Mouse (Mus musculus) layer of hippocampus, adult 2 months (tissue): ENCODE data around the gene Fkbp2. TPM values are rescaled to one million over a fixed set of nuclear protein-coding genes. Genes with fewer than 3 reads are reported as not detected.

ENCODE experiments used
- DNase-seq, 2 experiments: peaks; one replicate each; pipeline ENCODE4 v3.0.0; 2022; ENCODE audit warnings: low spot score in 2 of 2
- H3K27ac ChIP-seq: fragments of 200-600 bp; 2 replicates; pipeline ENCODE4 v1.8.1; 2022
- H3K4me3 ChIP-seq: fragments of 200-600 bp; 2 replicates; pipeline ENCODE4 v1.8.1; 2022; ENCODE audit warnings: mild to moderate bottlenecking
- CTCF ChIP-seq: fragments of 200-600 bp; conservative IDR thresholded peaks from 2 replicates; pipeline ENCODE4 v1.8.1; 2022; ENCODE audit warnings: antibody characterized with exemption, mild to moderate bottlenecking, moderate library complexity
- total RNA-seq, 2 experiments: library from RNA; stranded (reverse); gene quantifications; 2 replicates each; pipeline ENCODE4 v1.2.3; 2021

The Fkbp2 gene
- total RNA-seq, 2 experiments from 2014 or later, result 81.1 to 83.7 TPM

DNA sequence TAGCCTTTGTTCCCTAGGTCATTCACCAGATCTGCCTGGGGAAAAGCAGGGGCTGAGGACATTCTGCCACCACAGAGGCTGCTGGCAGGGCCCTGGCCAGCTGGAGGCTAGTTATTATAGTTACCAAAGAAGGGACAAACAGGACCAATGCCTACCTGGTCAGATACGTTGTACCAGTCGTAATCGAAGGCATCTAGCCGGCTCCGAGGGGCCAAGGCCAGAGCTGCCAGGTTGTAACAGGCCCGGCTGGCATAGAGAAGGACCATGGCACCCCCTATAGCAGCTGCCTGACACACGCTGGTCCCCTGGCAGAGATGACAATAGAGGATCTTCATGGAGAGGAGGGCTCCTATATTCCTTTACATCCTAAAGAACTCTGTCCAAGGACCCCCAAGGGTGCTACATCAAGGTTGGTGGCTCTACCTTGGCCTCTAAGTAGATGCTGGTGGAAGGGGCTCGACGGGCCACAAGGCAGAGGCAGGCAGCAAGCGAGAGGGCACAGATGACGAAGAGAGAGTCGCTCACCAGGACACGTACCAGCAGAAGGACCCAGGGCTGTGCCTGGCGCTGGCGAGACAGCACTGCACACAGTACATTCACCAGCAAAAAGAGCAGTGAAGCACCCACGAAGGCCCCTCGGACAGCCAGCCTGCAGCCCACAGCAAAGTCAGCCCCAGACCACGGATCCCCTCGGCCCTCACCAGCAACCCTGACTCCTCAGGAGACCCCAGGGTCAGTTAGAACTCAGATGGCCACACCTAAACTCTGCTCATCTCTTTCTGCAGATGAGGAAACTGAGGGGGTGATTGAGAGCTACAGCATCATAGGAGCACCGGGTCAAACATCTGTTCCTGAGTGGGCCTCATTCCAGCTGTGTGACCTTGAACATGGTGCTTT, 40.9 kb downstream of the Fkbp2 start:
- peak overlapping the region; percentile 98 for H3K27ac ChIP-seq
- no peak for TF ChIP-seq CTCF
- H3K4me3 ChIP-seq, result peak overlapping the region; percentile 81

DNA sequence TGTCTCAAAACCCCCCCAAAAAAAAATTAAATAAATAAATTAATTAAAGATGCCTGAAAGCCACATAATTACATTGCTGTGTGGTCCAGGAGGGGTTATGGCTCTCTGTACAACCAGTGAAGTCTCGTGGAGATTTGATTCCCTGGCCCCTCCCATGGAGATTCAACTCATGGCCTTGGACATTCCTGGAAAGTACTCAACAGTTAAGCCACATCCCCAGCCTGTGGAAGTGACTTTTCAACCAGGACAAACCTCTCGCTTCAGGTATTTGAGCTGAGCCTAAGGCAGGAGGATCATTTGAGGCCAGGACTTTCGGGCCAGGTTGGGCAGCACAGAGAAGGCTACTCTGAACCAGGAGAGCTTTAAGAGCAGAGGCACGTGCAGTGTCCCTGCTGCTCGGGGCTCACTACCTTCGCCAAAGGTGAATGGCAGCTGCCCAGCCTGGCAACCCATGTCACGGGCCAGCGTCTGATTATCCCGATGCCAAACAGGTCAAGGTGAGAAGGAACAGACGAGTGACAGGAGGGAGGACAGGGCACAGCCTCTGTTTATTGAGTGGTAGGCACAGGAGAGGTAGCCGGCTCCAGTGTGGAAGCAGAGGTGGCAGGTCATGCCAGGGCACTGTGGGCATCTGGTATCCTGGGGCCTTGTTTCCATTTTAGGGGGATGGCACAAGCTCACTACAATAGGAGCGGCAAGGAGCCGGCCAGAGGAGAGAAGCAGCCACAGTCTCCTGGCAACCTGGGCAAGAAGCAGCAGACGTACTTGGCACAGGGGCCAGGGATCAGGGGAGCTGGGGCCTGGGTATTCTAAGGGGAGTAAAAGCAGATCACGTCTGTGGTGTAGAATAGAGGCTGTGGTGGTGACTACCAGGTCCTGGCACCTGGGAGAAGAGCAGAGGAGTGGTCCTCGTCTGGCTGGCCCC, 42.5 kb downstream of the Fkbp2 start:
- no peak for TF ChIP-seq CTCF
- no peak overlapping the region for H3K27ac ChIP-seq
- H3K4me3 ChIP-seq, result no peak overlapping the region; the same call in 1 of the 2 replicates
- DNase-seq, result no peak

More for the DNA sequence above, 40.9 kb downstream of the Fkbp2 start:
- no peak for DNase-seq

DNA sequence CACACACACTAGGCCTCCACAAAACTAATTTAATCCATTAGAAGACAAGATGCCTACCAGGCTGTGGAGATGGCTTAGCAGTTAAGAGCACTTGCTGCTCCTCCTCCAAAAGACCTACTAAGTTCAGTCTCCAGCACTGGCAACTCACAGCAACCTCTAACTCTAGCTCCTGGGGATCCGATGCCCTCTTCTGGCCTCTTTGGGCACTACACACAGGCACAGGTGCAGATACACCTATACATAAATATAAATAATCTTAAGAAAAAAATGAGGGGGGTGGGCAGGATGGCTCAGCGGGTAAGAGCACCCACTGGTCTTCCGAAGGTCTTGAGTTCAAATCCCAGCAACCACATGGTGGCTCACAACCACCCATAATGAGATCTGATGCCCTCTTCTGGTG, 44.0 kb downstream of the Fkbp2 start:
- H3K27ac ChIP-seq, result no peak overlapping the region
- H3K4me3 ChIP-seq, result no peak overlapping the region
- DNase-seq, result no peak
- TF ChIP-seq CTCF, result peak; percentile 73

DNA sequence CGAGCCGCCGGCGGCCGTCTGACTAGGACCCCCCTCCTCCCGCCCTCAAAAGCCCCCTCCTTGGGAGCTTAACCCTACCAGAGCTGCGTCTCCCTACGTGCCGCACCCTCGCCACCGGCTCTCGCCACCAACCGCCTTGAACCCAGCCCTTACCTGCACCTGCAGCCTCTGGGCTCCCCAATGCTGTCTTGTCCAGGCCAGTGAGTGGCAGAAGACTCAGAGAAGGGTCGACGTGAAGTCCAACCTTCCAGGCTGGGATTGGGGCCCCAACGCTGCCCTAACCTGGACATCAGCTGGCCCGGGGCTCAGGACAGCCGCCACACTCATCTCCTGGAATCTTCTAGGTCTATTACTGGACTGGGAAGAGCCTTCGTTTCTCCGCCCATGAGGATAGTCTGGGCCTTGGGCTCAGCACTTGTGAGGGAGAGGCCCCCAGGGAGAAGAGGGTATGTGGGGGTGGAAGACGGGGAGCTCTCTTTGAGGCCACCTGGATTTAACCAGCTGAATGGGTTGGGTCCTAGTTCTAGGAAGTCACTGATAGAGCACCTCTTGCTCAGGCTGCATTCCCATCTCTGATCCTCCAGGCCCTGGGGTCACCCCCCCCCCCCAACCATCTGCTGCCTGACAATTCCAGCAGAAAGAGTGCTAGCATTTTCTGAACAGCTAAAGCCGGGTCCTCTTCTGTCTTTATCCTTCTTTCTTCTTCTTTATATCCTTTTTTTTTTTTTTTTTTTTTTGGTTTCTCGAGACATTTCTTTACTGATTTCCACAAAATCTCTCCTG, 45.9 kb downstream of the Fkbp2 start, which contains the start of gene Kcnk4:
Gene Kcnk4, minus strand, starts transcription at position 321 of the 783 bp plus-strand sequence.
- DNase-seq, result no peak
- no peak for TF ChIP-seq CTCF
- peak within 1 kb of the TSS; percentile 64 for H3K4me3 ChIP-seq
- H3K27ac ChIP-seq, result peak within 1 kb of the TSS; percentile 85

DNA sequence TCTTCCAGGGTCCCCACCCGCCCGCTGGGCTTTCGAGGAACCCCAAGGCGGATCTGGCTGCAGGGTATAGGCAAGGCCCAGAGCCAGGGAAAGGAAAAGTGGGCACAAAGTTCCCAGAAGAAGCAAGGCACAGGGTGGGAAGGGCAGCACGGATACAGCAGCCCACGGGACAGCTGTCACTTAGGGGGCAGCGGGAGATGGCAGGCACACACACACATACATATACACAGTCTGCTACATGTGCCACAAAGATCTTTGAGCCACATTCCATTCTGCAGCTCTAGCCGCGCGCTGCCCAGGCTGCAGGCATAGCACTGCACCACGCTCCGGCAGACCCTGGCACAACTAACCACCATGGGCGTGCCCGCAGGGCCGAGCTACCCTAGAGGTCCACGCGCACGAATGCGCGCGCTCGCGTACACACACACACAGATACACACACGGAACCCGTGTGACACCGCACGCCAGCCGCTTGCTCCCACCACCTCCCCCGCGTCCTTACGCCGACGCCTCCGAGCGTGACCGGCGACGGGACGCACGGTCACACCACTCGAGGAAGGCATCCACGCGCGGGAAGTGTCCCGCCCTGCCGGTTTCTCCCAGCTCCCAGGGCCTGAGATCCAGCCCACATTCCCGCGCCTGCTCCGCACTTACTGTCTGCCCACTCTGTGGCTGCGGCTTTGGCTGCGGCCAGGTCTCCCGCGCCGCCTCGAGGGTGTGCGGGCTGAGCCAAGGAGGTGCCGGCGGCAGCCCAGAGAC, 46.7 kb downstream of the Fkbp2 start:
- Histone ChIP-seq H3K27ac (peak overlapping the region; percentile 85), H3K4me3 (peak overlapping the region; percentile 64)
- DNase-seq, result no peak
- no peak for TF ChIP-seq CTCF

DNA sequence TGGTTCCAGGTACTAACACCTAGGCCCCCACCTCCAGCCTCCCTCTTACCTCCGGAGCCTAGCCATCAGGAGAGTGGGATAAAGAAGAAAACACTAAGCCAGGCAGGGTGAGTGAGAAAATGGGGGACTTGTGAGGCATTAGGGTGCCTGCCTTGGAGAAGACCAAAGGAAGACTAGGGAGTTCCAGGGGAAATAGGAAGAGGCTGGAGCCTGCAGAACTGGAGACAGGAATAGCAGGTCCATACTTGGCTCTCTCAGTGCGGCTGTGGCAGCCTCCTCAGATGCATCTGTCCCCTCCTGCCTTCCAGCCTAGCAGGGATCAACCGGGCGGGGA, 47.2 kb downstream of the Fkbp2 start:
- no peak for DNase-seq
- H3K27ac ChIP-seq, result peak overlapping the region; percentile 85
- no peak for TF ChIP-seq CTCF
- H3K4me3 ChIP-seq, result peak overlapping the region; percentile 64

DNA sequence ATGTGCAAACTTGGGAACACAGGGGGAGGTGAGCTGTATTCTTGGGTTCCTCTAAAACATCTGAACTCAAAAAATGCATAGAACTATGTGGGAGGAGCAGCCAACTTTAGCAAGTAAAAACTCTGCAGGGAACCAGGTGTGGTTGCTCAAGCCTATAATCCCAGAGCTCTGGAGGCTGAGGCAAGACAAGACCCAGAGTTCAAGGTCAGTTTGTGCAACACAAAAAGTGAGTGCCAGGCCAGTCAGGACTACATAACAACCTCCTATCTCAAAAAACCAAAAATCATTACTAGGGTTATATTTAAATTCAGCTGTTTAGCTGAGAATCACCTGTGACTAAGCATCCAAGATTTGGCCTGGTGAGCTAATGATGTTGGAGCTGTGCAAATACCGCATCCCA, 48.3 kb downstream of the Fkbp2 start:
- no peak for TF ChIP-seq CTCF
- no peak overlapping the region for H3K4me3 ChIP-seq
- no peak overlapping the region for H3K27ac ChIP-seq
- DNase-seq, result no peak

DNA sequence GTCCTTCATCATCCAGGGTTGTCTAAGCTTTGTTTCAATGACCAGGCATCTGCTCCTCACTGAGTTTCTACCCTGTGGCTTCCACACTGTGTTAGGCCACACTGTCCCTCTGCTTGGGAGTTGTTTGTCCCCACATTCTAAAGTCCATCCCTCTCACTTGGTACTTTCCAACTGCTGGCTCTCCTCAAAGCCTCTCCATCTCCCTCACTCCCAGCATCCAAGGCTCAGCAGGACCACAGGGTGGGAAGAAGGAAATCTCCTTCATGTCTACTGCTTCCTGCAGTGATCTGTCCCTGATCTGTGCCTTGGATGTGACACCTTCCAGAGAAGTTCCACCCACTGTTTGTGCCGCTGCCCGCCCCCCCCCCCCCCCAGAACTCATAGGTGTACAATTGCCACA, 49.3 kb downstream of the Fkbp2 start:
- no peak for DNase-seq
- no peak overlapping the region for H3K4me3 ChIP-seq
- TF ChIP-seq CTCF, result no peak
- no peak overlapping the region for H3K27ac ChIP-seq

DNA sequence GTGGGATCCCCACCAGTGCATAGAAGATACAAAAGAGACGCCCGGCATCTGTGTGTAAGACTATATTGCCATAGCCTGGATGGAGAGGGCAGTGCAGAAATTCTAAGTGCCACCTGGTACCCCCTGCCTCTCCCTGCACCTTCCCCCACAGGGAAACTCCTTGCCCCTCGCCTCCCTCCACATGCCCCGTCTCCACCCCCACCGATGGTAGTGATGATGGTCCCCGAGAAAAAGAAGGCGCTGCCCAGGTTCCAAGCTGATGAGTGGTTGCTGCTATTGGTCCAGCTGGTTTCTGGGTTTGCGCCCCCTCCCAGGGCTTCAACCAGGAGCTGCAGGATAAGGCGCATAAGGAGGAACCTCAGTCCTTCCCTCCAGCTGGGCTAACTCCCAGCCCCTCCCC, 52.2 kb downstream of the Fkbp2 start:
- no peak overlapping the region for H3K27ac ChIP-seq
- no peak for DNase-seq
- no peak overlapping the region for H3K4me3 ChIP-seq
- no peak for TF ChIP-seq CTCF

Other genes with a start within 250 kb of the Fkbp2 start
- gene Rps6ka4, start 139.9 kb downstream of the Fkbp2 start, total RNA-seq, result 10 to 100 TPM; 38.3 to 39.1 TPM
- gene Ccdc88b, start 122.3 kb downstream of the Fkbp2 start, total RNA-seq, result 10 to 100 TPM; 14.6 to 15.7 TPM
- gene Trmt112, start 70.8 kb downstream of the Fkbp2 start, total RNA-seq, result 10 to 100 TPM; 48.4 to 49.3 TPM
- gene Prdx5, start 70.4 kb downstream of the Fkbp2 start, total RNA-seq, result 100 to 1,000 TPM; 361 to 395 TPM
- 10 to 100 TPM; 56.9 to 63.4 TPM for gene Esrra, start 58.7 kb downstream of the Fkbp2 start, total RNA-seq
- 10 to 100 TPM; 10.8 to 12.5 TPM for gene Catsperz, start 55.1 kb downstream of the Fkbp2 start, total RNA-seq
- 10 to 100 TPM; 15.3 to 18.2 TPM for gene Kcnk4, start 46.0 kb downstream of the Fkbp2 start, total RNA-seq
- 10 to 100 TPM; 43.1 to 43.8 TPM for gene Bad, start 38.6 kb downstream of the Fkbp2 start, total RNA-seq
- gene Gpr137, start 38.0 kb downstream of the Fkbp2 start, total RNA-seq, result 100 to 1,000 TPM in 1 of 2 experiments, 10 to 100 TPM in 1; 100.0 to 105 TPM
- 10 to 100 TPM; 68.2 to 71.4 TPM for gene Ppp1r14b, start 5.5 kb downstream of the Fkbp2 start, total RNA-seq
- 10 to 100 TPM; 14.8 to 17.4 TPM for gene Plcb3, start 4.0 kb downstream of the Fkbp2 start, total RNA-seq
- gene Vegfb, start 7.2 kb upstream of the Fkbp2 start, total RNA-seq, result 10 to 100 TPM; 85.2 to 88.0 TPM
- 10 to 100 TPM; 26.1 to 27.6 TPM for gene Dnajc4, start 12.1 kb upstream of the Fkbp2 start, total RNA-seq
- 10 to 100 TPM; 13.2 to 15.5 TPM for gene Nudt22, start 15.6 kb upstream of the Fkbp2 start, total RNA-seq
- 10 to 100 TPM; 17.4 to 19.2 TPM for gene Trpt1, start 15.6 kb upstream of the Fkbp2 start, total RNA-seq
- gene Fermt3, start 39.0 kb upstream of the Fkbp2 start, total RNA-seq, result 1 to 10 TPM; 3.6 to 5.0 TPM
- 100 to 1,000 TPM; 179 to 195 TPM for gene Stip1, start 59.5 kb upstream of the Fkbp2 start, total RNA-seq
- gene Macrod1, start 76.3 kb upstream of the Fkbp2 start, total RNA-seq, result 10 to 100 TPM; 20.3 to 22.4 TPM
- gene Flrt1, start 125.2 kb upstream of the Fkbp2 start, total RNA-seq, result 10 to 100 TPM; 17.9 to 19.5 TPM
- gene Otub1, start 225.8 kb upstream of the Fkbp2 start, total RNA-seq, result 100 to 1,000 TPM; 299 TPM
- 1,000 to 10,000 TPM in 1 of 2 experiments, 100 to 1,000 TPM in 1; 959 to 1,016 TPM for gene Cox8a, start 237.1 kb upstream of the Fkbp2 start, total RNA-seq